9 mouse cellular contexts compared by ENCODE assay signal in the genomic region with DNA sequence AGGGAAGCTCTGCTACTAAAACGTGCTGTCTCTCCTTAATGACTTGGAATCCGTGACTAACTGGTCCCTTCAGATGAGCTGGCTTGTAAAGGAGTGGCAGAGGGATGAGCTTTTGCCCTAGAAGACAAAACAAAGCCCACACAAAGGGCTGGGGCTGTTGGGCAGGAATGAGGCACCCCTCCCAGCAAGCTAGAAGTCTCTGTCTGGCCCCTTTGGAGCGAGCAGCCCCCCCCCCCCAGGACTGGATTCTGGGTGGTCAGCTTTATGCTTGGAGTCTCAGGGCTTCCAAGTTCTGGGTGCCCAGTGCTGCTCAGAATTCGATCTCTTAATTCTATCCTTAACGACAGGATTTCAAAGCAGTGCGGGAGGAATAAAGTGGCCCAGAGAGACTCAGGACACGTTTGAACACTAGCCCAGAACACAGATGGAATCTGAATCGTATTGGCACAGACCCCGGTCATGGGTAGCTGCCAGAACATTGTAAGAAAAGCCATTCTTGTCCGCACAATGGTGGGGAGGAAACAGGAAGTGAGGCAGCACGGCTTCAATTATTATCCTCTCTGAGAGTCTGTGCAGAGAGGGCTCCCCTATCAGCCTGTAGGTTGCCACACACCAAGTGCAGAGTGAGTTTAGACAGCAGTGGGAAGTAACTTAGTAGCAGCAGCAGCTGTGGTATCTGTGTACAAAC. TPM values are rescaled to one million over a fixed set of nuclear protein-coding genes. Genes with fewer than 3 reads are reported as not detected.
DNase-seq lines count a peak whose midpoint lies in the region; ATAC-seq and TF ChIP-seq lines count a peak whose summit lies in the region.
"Had no signal": no experiment of that assay in that cellular context is flagged by ENCODE, and none has a peak within 500 bp of the region (broad histone marks: within the 10 kb centered on the region; RNA-seq: fewer than 3 reads in every experiment).

No protein-coding gene starts in this region.

- peak; percentile 90 for DNase-seq in cerebellum, adult 11 months
- DNase-seq in embryonic facial prominence, embryonic 14.5 days (ENCODE audit: low spot score), result peak; percentile 93
- peak; percentile 79 to 84 for DNase-seq in heart, adult 2 months
- DNase-seq in kidney, adult 8-10 months, result peak; percentile 2 to 15
- DNase-seq in left cerebral cortex, postnatal 36 days (ENCODE audit: low spot score in 2 of 2), result peak; percentile 52 to 67
- peak; percentile 48 for DNase-seq in right cerebral cortex, postnatal 25 days

- H3K9me3 ChIP-seq in embryonic facial prominence, embryonic 14.5 days (ENCODE audit: control insufficient read depth, low read length), result no peaks in the 10 kb centered on the region

- 10% methylated on average over 11 of the region's 11 CpGs for WGBS in embryonic facial prominence, embryonic 14.5 days
- 7% methylated on average over 11 of the region's 11 CpGs for WGBS in heart, adult 2 months

- no peak overlapping the region for H3K4me3 ChIP-seq in embryonic facial prominence, embryonic 14.5 days (ENCODE audit: low read depth, low read length)
- H3K4me3 ChIP-seq in heart, adult 2 months, result no peak overlapping the region; the same call in 1 of the 2 replicates

- peak; percentile 92 for TF ChIP-seq EP300 in heart, adult 2 months (IDR thresholded peaks at IDR 0.05; ENCODE audit: insufficient read depth, low read depth, low read length)

- H3K79me2 ChIP-seq in heart, adult 2 months (replicated peaks; ENCODE audit: control insufficient read depth, insufficient read depth, low read length), result no peaks in the 10 kb centered on the region

- TF ChIP-seq POLR2A in heart, adult 2 months (IDR thresholded peaks at IDR 0.05; ENCODE audit: insufficient read depth, low read depth, low read length), result no peak; the same call in 1 of the 2 replicates

- peak; percentile 91 for ATAC-seq in embryonic facial prominence, embryonic 14.5 days (ENCODE audit: low read depth)
- peak; percentile 94 for ATAC-seq in megakaryocyte progenitor cell, adult 5-6 weeks (replicated peaks; ENCODE audit: poor library complexity)
- no peak for ATAC-seq in activated CD4-positive, CD25-positive, alpha-beta regulatory T cell, adult 4 months

- intact Hi-C loops in heart, adult 2 months (cut with DNase I), result loop anchor here (1.0 to 2.0 kb wide), 3 partner anchors 13 to 219 kb away; a partner anchor contains a TSS
- intact Hi-C loops in left cerebral cortex, postnatal 36 days (cut with DNase I), result loop anchor here (2.0 kb wide), 1 partner anchor 219 kb away; a partner anchor contains a TSS

- no peaks in the 10 kb centered on the region; the same call in 1 of the 2 replicates for H3K27me3 ChIP-seq in embryonic facial prominence, embryonic 14.5 days (replicated peaks; ENCODE audit: control insufficient read depth, insufficient read depth, low read length)
- no peaks in the 10 kb centered on the region for H3K27me3 ChIP-seq in heart, adult 2 months (ENCODE audit: control insufficient read depth, insufficient read depth, low read length)

- no peaks in the 10 kb centered on the region for H3K36me3 ChIP-seq in embryonic facial prominence, embryonic 14.5 days (ENCODE audit: control insufficient read depth, insufficient read depth, low read length)
- H3K36me3 ChIP-seq in heart, adult 2 months (ENCODE audit: control insufficient read depth, insufficient read depth, low read length), result peaks cover 2% of the 10 kb centered on the region

- H3K9ac ChIP-seq in embryonic facial prominence, embryonic 14.5 days (ENCODE audit: low read depth, low read length), result peak overlapping the region; percentile 25; the same call in 1 of the 2 replicates
- peak overlapping the region; percentile 50; the same call in 1 of the 2 replicates for H3K9ac ChIP-seq in heart, adult 2 months (ENCODE audit: low read depth, low read length)

- H3K4me2 ChIP-seq in embryonic facial prominence, embryonic 14.5 days (ENCODE audit: low read depth, low read length), result peak overlapping the region; percentile 48

- TF ChIP-seq CTCF in heart, adult 2 months (IDR thresholded peaks at IDR 0.05), result peak; percentile 38

- peaks cover 12% of the 10 kb centered on the region for H3K4me1 ChIP-seq in embryonic facial prominence, embryonic 14.5 days (ENCODE audit: control insufficient read depth, insufficient read depth, low read length)
- H3K4me1 ChIP-seq in heart, adult 2 months (ENCODE audit: control insufficient read depth, insufficient read depth, low read length), result peaks cover 6% of the 10 kb centered on the region

- peak overlapping the region; percentile 77 for H3K27ac ChIP-seq in embryonic facial prominence, embryonic 14.5 days (replicated peaks; ENCODE audit: low read depth, low read length)
- peak overlapping the region; percentile 65 for H3K27ac ChIP-seq in heart, adult 2 months

RNA-seq across cellular contexts. Expression of a gene that starts 13.8 kb away (rescaled TPM):
- polyA plus RNA-seq in embryonic facial prominence, embryonic 14.5 days (2014; fragmentation: Nextera tagmentation; extraction: Ambion mirVana), result 4.9 and 5.6 TPM in 2 replicates
- total RNA-seq in heart, adult 2 months (2021), result 1 to 10 TPM; 4.4 to 5.0 TPM
- polyA plus RNA-seq in heart, adult 2 months (2012; rRNA removed), result 1.3 and 1.4 TPM in 2 replicates
- 10 to 100 TPM; 18.5 to 21.2 TPM for total RNA-seq in left cerebral cortex, postnatal 36 days (2021)
- not detected in 2 replicates for total RNA-seq in megakaryocyte progenitor cell, adult 5-6 weeks (2015)
- not detected in 2 replicates for total RNA-seq in megakaryocyte progenitor cell, adult 5-6 weeks (2017)
- polyA plus RNA-seq in activated CD4-positive, CD25-positive, alpha-beta regulatory T cell, adult 4 months (2017; shearing (Covaris generic)), result not detected
- total RNA-seq: neutrophil, adult 5-6 weeks had no signal

Comparison
In these comparisons a context has a peak if more than half of its experiments do, and no peak if none do; other contexts are left out.
1. DNase-seq: peak in every context shown above with its lines; median percentile 93 in embryonic facial prominence, embryonic 14.5 days; 90 in cerebellum, adult 11 months; 82 in heart, adult 2 months; 60 in left cerebral cortex, postnatal 36 days; 48 in right cerebral cortex, postnatal 25 days; 8 in kidney, adult 8-10 months.
2. RNA of a gene that starts 13.8 kb away (total RNA-seq): 18.5 to 21.2 TPM in left cerebral cortex, postnatal 36 days and 4.4 to 5.0 TPM in heart, adult 2 months; not detected in megakaryocyte progenitor cell, adult 5-6 weeks; every median in the first group is over 4 times any median in the second.